ENCODE assay signal across 21 mouse cellular contexts in the genomic region with DNA sequence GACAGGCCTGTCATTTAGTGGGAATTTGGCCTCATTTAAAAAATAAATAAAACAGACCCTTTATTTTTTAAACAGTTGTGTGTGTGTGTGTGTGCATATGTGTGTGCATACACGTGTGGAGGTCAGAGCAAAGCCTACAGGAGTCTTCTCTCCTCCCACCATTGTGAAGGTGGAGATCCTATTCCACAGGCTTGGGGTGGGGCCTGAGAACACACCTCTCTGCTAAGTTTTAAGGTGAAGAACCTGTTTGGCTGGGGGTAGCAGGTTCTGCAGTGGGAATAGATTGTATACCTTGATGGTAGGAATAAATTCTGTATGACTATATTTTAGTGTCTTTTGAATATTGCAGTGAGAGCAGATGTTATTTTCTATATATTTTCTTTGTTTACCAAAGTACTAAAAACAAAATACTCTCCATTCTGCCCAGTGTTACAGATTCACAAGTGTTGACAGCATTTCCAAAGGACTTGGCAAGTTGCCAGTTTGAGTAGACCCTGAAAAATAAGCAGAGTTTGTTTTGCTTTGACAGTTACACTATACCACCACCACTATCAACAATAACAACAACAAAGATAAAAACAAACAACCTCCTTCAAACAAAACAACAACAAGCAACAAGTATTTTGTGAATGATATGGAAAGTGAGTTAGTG. TPM values are rescaled to one million over a fixed set of nuclear protein-coding genes. Genes with fewer than 3 reads are reported as not detected.
DNase-seq lines count a peak whose midpoint lies in the region; ATAC-seq and TF ChIP-seq lines count a peak whose summit lies in the region.
"Had no signal": no experiment of that assay in that cellular context is flagged by ENCODE, and none has a peak within 500 bp of the region (broad histone marks: within the 10 kb centered on the region; RNA-seq: fewer than 3 reads in every experiment).

No protein-coding gene starts in this region.

- no peak overlapping the region for H3K9ac ChIP-seq in embryonic facial prominence, embryonic 14.5 days (ENCODE audit: low read depth, low read length)
- H3K9ac ChIP-seq in lung, embryonic 14.5 days: no peak overlapping the region
- no peak overlapping the region for H3K9ac ChIP-seq in lung, postnatal 0 days (replicated peaks; ENCODE audit: low read depth)
- H3K9ac ChIP-seq in stomach, embryonic 16.5 days (ENCODE audit: low read length): no peak overlapping the region
- H3K9ac ChIP-seq: forebrain, embryonic 12.5 days; hindbrain, embryonic 13.5 days had no signal

- H3K27ac ChIP-seq in embryonic facial prominence, embryonic 14.5 days (replicated peaks; ENCODE audit: low read depth, low read length): no peak overlapping the region
- H3K27ac ChIP-seq in embryonic facial prominence, embryonic 10.5 days (replicated peaks): no peak overlapping the region
- H3K27ac ChIP-seq in lung, embryonic 14.5 days (ENCODE audit: low read depth): no peak overlapping the region
- no peak overlapping the region for H3K27ac ChIP-seq in lung, postnatal 0 days (ENCODE audit: low read length)
- H3K27ac ChIP-seq in stomach, embryonic 16.5 days (ENCODE audit: low read length): peak overlapping the region; percentile 23; the same call in 1 of the 2 replicates
- H3K27ac ChIP-seq: forebrain, embryonic 12.5 days; heart, embryonic 10.5 days; hindbrain, embryonic 13.5 days had no signal

- peak; percentile 84 for DNase-seq in embryonic facial prominence, embryonic 14.5 days (ENCODE audit: low spot score)
- no peak for DNase-seq in embryonic facial prominence, embryonic 10.5 days (ENCODE audit: low spot score)
- peak; percentile 54 for DNase-seq in lung, embryonic 14.5 days
- no peak for DNase-seq in lung, postnatal 0 days (ENCODE audit: low spot score)
- peak; percentile 42 for DNase-seq in MN1 (ENCODE audit: low spot score)
- DNase-seq: adrenal gland, postnatal 14 days; B cell, adult 2 months; cerebellum, adult 18-20 months; cerebellum, adult 9-11 months; cerebellum, postnatal 36 days; gastrocnemius, postnatal 10 days; heart, adult 18-20 months; heart, postnatal 10 days; heart, postnatal 4 days had no signal

- no peak for TF ChIP-seq EP300 in lung, postnatal 0 days (IDR thresholded peaks at IDR 0.05)

- peak; percentile 80; the same call in 1 of the 2 replicates for ATAC-seq in embryonic facial prominence, embryonic 14.5 days (ENCODE audit: low read depth)
- 0 out of 2 replicates have a peak, but pooled peaks have one; percentile 49 for ATAC-seq in lung, embryonic 14.5 days (ENCODE audit: insufficient read depth)
- ATAC-seq in lung, postnatal 0 days: no peak
- ATAC-seq in stomach, embryonic 16.5 days (ENCODE audit: insufficient read depth, low FRiP score): peak; percentile 62; the same call in 1 of the 2 replicates
- ATAC-seq in activated CD4-positive, CD25-positive, alpha-beta regulatory T cell, adult 4 months: no peak
- ATAC-seq: CD4-positive, CD25-positive, alpha-beta regulatory T cell, adult 4 months had no signal

- H3K4me3 ChIP-seq in embryonic facial prominence, embryonic 14.5 days (ENCODE audit: low read depth, low read length): no peak overlapping the region
- H3K4me3 ChIP-seq in embryonic facial prominence, embryonic 10.5 days: no peak overlapping the region
- no peak overlapping the region for H3K4me3 ChIP-seq in lung, embryonic 14.5 days (ENCODE audit: low read depth, low read length)
- H3K4me3 ChIP-seq in lung, postnatal 0 days (ENCODE audit: low read depth, low read length): no peak overlapping the region
- no peak overlapping the region for H3K4me3 ChIP-seq in stomach, embryonic 16.5 days (replicated peaks; ENCODE audit: low read length)
- H3K4me3 ChIP-seq: forebrain, embryonic 12.5 days; heart, embryonic 10.5 days; hindbrain, embryonic 13.5 days had no signal

- peaks cover 11% of the 10 kb centered on the region; the same call in 1 of the 2 replicates for H3K4me1 ChIP-seq in embryonic facial prominence, embryonic 14.5 days (ENCODE audit: control insufficient read depth, insufficient read depth, low read length)
- peaks cover 9% of the 10 kb centered on the region for H3K4me1 ChIP-seq in embryonic facial prominence, embryonic 10.5 days
- peaks cover 3% of the 10 kb centered on the region; the same call in 1 of the 2 replicates for H3K4me1 ChIP-seq in lung, embryonic 14.5 days (ENCODE audit: insufficient read depth)
- H3K4me1 ChIP-seq in lung, postnatal 0 days (ENCODE audit: insufficient read depth, low read depth, low read length): no peaks in the 10 kb centered on the region
- peaks cover 14% of the 10 kb centered on the region for H3K4me1 ChIP-seq in stomach, embryonic 16.5 days (ENCODE audit: control insufficient read depth, insufficient read depth, low read length)

- no peaks in the 10 kb centered on the region for H3K9me3 ChIP-seq in embryonic facial prominence, embryonic 14.5 days (ENCODE audit: control insufficient read depth, low read length)
- H3K9me3 ChIP-seq in embryonic facial prominence, embryonic 10.5 days: no peaks in the 10 kb centered on the region
- no peaks in the 10 kb centered on the region for H3K9me3 ChIP-seq in lung, embryonic 14.5 days (ENCODE audit: low read depth, low read length)
- no peaks in the 10 kb centered on the region for H3K9me3 ChIP-seq in lung, postnatal 0 days (ENCODE audit: low read length)
- H3K9me3 ChIP-seq in stomach, embryonic 16.5 days (replicated peaks; ENCODE audit: control insufficient read depth, low read length): no peaks in the 10 kb centered on the region
- H3K9me3 ChIP-seq: forebrain, embryonic 12.5 days; heart, embryonic 10.5 days; hindbrain, embryonic 13.5 days had no signal

- TF ChIP-seq CTCF in lung, embryonic 14.5 days (IDR thresholded peaks at IDR 0.05; ENCODE audit: low read depth): no peak
- TF ChIP-seq CTCF in lung, postnatal 0 days (IDR thresholded peaks at IDR 0.05): no peak

- WGBS in embryonic facial prominence, embryonic 14.5 days: 44% methylated on average over 1 of the region's 1 CpGs
- WGBS in embryonic facial prominence, embryonic 10.5 days: 72% methylated on average over 1 of the region's 1 CpGs
- WGBS in lung, embryonic 14.5 days: 18% methylated on average over 1 of the region's 1 CpGs
- WGBS in lung, postnatal 0 days: 24% methylated on average over 1 of the region's 1 CpGs
- 45% methylated on average over 1 of the region's 1 CpGs for WGBS in stomach, embryonic 16.5 days

- H3K4me2 ChIP-seq in embryonic facial prominence, embryonic 14.5 days (ENCODE audit: low read depth, low read length): no peak overlapping the region
- no peak overlapping the region for H3K4me2 ChIP-seq in lung, embryonic 14.5 days
- no peak overlapping the region for H3K4me2 ChIP-seq in lung, postnatal 0 days (replicated peaks; ENCODE audit: low read depth, low read length)
- no peak overlapping the region for H3K4me2 ChIP-seq in stomach, embryonic 16.5 days (ENCODE audit: low read depth, low read length)
- H3K4me2 ChIP-seq: forebrain, embryonic 12.5 days; hindbrain, embryonic 13.5 days had no signal

- no peaks in the 10 kb centered on the region for H3K36me3 ChIP-seq in embryonic facial prominence, embryonic 14.5 days (ENCODE audit: control insufficient read depth, insufficient read depth, low read length)
- H3K36me3 ChIP-seq in embryonic facial prominence, embryonic 10.5 days (replicated peaks): peaks cover 4% of the 10 kb centered on the region; the same call in 1 of the 2 replicates
- no peaks in the 10 kb centered on the region for H3K36me3 ChIP-seq in lung, embryonic 14.5 days (ENCODE audit: insufficient read depth)
- no peaks in the 10 kb centered on the region for H3K36me3 ChIP-seq in lung, postnatal 0 days (ENCODE audit: insufficient read depth, low read length)
- H3K36me3 ChIP-seq in stomach, embryonic 16.5 days (ENCODE audit: control insufficient read depth, insufficient read depth, low read length): no peaks in the 10 kb centered on the region
- H3K36me3 ChIP-seq: forebrain, embryonic 12.5 days; G1E; heart, embryonic 10.5 days; hindbrain, embryonic 13.5 days had no signal

- H3K27me3 ChIP-seq in embryonic facial prominence, embryonic 14.5 days (replicated peaks; ENCODE audit: control insufficient read depth, insufficient read depth, low read length): no peaks in the 10 kb centered on the region
- H3K27me3 ChIP-seq in embryonic facial prominence, embryonic 10.5 days (replicated peaks; ENCODE audit: low read depth, poor library complexity, severe bottlenecking): no peaks in the 10 kb centered on the region
- H3K27me3 ChIP-seq in lung, embryonic 14.5 days (ENCODE audit: insufficient read depth, low read length): no peaks in the 10 kb centered on the region
- no peaks in the 10 kb centered on the region for H3K27me3 ChIP-seq in lung, postnatal 0 days (replicated peaks; ENCODE audit: insufficient read depth, low read length)
- H3K27me3 ChIP-seq in stomach, embryonic 16.5 days (ENCODE audit: control insufficient read depth, insufficient read depth, low read length): no peaks in the 10 kb centered on the region
- H3K27me3 ChIP-seq: forebrain, embryonic 12.5 days; hindbrain, embryonic 13.5 days had no signal

RNA-seq across cellular contexts. Expression of a gene that starts 35.9 kb away (rescaled TPM):
- 35.4 and 38.7 TPM in 2 replicates for polyA plus RNA-seq in embryonic facial prominence, embryonic 14.5 days (2014; fragmentation: Nextera tagmentation; extraction: Ambion mirVana)
- 30.8 and 33.4 TPM in 2 replicates for polyA plus RNA-seq in embryonic facial prominence, embryonic 10.5 days (2016; fragmentation: Nextera tagmentation; extraction: Ambion mirVana)
- 32.2 and 33.8 TPM in 2 replicates for polyA plus RNA-seq in lung, embryonic 14.5 days (2014; fragmentation: Nextera tagmentation; extraction: Ambion mirVana)
- 13.2 and 16.2 TPM in 2 replicates for polyA plus RNA-seq in lung, postnatal 0 days (2015; fragmentation: Nextera tagmentation; extraction: Ambion mirVana)
- 21.0 and 25.8 TPM in 2 replicates for polyA plus RNA-seq in stomach, embryonic 16.5 days (2015; fragmentation: Nextera tagmentation; extraction: Ambion mirVana)
- under 1 TPM; 0.13 to 0.61 TPM for polyA plus RNA-seq in activated CD4-positive, CD25-positive, alpha-beta regulatory T cell, adult 4 months (2017; shearing (Covaris generic))
- polyA plus RNA-seq: G1E had no signal

Comparison
In these comparisons a context has a peak if more than half of its experiments do, and no peak if none do; other contexts are left out.
1. ATAC-seq: peak in embryonic facial prominence, embryonic 14.5 days (single experiment), lung, embryonic 14.5 days (single experiment) and stomach, embryonic 16.5 days (single experiment); none in lung, postnatal 0 days (single experiment) and activated CD4-positive, CD25-positive, alpha-beta regulatory T cell, adult 4 months (single experiment).
2. DNase-seq: peak in embryonic facial prominence, embryonic 14.5 days (single experiment), lung, embryonic 14.5 days (single experiment) and MN1 (single experiment); none in embryonic facial prominence, embryonic 10.5 days (single experiment) and lung, postnatal 0 days (single experiment).